Mouse (Mus musculus): ENCODE results near the gene Csnk1e. TPM values are rescaled to one million over a fixed set of nuclear protein-coding genes. Genes with fewer than 3 reads are reported as not detected.
A peak's percentile ranks its signal among the peaks of the same experiment; 100 is the strongest.
"Not testable (repeated sequence)": the region's sequence is repeated elsewhere in the genome, so short reads cannot be mapped to it uniquely, and the experiment has no call there.

Csnk1e gene
- polyA plus RNA-seq (2012; rRNA removed) = 195 and 198 TPM in 2 replicates

DNA sequence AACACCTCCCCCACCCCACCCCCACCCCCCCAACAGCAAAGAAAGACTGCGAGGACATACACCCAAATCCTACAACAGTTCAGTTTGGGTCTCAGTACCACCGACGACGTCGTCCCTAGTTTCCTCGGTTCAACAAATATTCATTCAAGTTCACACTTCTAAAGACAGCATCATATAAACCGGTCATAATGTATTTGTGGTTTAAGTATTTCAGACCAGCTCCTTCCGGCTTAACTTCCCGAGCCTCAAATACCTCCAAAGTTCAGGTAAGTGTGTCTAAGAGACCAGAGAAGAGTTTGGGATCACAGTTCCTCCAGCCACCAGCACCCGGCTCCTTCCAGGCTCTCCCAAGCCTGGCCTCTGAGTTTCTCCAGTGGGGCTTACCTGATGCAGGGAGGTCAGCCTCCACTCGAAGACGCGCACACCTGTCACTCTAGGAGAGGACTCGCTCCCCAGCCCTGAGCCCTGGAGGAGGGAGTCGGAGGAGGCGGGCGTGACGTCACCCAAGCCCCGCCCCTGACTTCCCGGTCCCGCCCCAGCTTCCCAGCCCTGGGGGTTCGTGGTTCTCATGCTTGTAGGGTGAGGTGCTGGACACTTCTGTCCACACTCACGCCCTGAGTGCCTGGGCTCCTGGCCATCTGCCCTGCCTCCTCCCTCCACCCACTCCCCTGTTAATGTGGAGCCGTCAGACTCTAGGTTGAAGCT, at the start of gene Csnk1e:
TSS of gene Csnk1e (minus strand) at position 461 of the 705 bp plus-strand sequence.
- DNase-seq (ENCODE audit: extremely low spot score in 1 of 2, low spot score in 1 of 2) = no peak

DNA sequence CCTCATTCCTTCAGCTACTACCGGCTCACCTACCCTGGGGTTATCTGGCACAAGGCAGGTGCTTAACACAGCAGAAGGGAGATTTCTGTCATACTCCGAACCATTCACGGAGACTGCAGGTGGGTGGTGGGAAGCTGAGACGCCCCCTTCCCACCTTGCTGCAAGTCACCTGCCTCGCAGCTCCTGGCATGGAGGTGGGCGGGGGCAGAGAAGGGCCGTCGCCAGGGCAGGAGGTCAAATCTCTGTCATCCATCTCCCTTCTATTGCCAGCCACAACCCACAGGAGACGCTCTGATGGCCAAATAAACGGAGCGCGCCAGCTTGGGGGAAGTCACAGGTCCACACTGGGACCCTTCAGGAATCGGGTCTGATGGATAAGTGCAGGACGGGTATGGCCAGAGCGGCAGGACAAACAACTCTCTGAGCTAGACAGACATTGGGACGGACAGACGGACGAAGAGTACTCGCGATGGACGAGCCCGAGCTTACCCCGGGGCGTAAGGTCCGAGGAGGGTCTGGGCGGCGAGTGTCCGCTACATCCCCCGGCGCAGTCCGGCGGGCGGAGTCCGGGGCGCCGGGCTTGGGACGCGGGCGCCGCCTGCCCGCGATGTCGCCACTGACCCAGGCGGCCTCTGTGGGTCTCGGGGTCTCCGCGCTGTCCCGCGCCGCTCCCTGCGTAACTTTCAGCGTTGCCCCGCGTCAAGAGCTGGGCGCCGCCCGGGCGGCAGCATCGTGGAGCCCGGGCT, 49.5 kb upstream of the Csnk1e start, which contains the start of gene Kcnj4:
TSS of gene Kcnj4 (minus strand) at position 535 of the 746 bp plus-strand sequence.
- DNase-seq (ENCODE audit: extremely low spot score in 1 of 2, low spot score in 1 of 2) = no peak

GRCm38 (mm10) chr15:79503438-79503837, 48.1 kb upstream of the Csnk1e start:
- DNase-seq (ENCODE audit: extremely low spot score in 1 of 2, low spot score in 1 of 2) = no peak

DNA sequence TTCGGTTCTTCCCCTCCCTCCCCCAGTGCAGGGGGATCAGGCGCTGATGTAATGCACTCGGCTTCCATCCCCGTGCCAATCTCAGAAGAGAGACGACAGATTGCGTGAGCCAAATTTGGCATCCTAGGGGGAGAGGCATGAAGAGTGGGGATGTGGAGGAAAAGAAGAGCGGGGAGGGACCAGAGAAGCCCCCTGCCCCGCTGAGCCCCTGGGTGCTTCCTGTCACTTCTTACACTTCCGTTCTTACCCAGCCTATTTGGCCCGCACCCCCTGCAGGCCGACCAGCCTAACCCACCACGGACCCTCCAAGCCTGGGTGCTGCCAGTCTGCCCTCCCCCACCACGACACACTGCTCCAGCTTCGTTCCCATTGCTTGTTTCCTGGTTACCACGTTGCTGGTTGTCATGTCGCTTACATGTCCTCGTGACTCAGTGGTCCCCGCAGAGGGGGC, 47.5 kb upstream of the Csnk1e start:
- peak in 1 of 2 experiments; percentile 79 for DNase-seq (ENCODE audit: extremely low spot score in 1 of 2, low spot score in 1 of 2)

- DNase-seq (ENCODE audit: extremely low spot score in 1 of 2, low spot score in 1 of 2) = no peak
Observed at GRCm38 (mm10) chr15:79500110-79500509, 44.7 kb upstream of the Csnk1e start.

- DNase-seq (ENCODE audit: extremely low spot score in 1 of 2, low spot score in 1 of 2) = peak in 1 of 2 experiments; percentile 69
Observed at GRCm38 (mm10) chr15:79493527-79493926, 38.2 kb upstream of the Csnk1e start.

DNA sequence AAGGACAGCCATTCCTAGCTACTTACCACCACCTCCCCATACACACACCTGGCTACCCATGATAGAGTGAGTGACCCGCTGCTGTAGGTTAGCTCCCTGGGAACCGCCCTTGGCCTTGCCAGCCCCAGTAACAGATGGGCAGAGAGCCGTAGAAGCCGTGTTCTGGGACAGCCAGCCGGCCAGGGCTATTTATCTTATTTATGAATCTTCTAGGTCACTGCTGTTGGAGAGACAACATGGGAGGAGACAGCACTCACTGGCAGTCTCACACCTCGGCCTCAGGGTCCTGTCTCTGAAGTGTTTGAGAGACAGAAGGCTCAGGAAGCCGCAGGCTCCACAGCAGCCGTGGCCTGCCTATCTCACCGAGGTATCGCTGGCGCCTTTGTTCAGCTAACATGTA, 34.1 kb upstream of the Csnk1e start:
- DNase-seq (ENCODE audit: extremely low spot score in 1 of 2, low spot score in 1 of 2) = no peak

DNA sequence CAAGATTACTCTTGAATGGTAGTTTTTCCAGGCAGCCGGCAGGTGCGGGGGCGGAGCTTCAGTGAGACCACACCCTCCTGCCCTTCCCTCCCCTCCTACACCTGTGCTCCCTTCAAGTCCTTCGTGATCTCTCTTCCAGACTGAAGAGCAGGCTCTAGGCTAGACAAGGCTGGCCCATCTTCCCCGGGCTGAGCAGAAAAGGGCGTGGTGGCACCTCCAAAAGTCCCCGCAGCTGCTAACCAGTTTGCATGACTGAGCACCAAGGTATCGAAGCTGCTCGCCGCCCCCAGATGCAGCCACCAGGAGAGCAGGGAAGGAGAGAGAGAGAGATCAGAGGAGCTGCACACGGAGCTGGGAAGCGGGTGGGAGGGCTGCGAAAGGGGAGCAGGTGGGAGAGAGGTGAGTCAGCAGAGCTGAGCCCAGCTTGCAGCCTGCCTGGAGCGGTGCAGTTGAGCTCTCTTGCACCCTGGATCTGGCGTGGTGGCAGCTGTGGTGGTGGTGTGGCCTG, 25.9 kb upstream of the Csnk1e start:
- DNase-seq (ENCODE audit: extremely low spot score in 1 of 2, low spot score in 1 of 2) = peak; percentile 75 to 81

GRCm38 (mm10) chr15:79477227-79477626, 21.9 kb upstream of the Csnk1e start:
- DNase-seq (ENCODE audit: extremely low spot score in 1 of 2, low spot score in 1 of 2) = no peak

GRCm38 (mm10) chr15:79473638-79474355, 18.4 kb upstream of the Csnk1e start:
- peak in 1 of 2 experiments; percentile 59 for DNase-seq (ENCODE audit: extremely low spot score in 1 of 2, low spot score in 1 of 2)

DNA sequence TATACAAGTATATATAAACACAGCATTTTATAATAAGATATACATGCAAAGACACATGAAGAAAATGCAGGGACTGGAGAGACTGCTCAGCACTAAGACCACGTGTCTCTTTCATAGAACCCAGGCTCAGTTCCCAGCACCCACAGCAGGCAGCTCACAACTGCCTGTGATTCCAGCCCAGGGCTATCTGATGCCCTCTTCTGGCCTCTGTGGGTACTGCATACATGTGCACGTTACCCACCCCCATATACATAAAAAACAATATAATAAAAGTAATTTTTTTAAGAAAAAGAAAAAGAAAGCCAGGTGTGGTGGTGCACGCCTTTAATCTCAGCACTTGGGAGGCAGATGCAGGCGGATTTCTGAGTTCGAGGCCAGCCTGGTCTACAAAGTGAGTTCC, 17.7 kb upstream of the Csnk1e start:
- DNase-seq (ENCODE audit: extremely low spot score in 1 of 2, low spot score in 1 of 2) = no peak

DNA sequence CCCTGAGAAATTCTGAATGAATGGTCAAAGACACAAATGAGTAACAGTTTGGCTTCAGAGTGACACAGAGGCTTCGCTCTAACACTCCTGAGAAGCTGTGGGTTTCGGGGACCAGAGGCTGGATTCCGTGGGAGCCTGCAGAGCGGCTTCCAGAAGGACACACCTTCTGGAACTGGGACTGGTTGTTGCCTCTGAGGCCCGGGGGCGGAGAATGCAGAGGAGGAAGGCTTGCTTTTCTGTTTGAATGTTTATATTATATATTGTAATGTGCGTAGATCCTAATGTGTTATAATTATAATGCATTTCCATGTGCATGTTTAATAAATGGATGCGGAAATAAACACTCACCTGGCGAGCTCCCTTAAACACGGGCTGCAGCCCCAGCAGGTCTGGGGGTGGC, 15.7 kb upstream of the Csnk1e start:
- no peak for DNase-seq (ENCODE audit: extremely low spot score in 1 of 2, low spot score in 1 of 2)

- no peak for DNase-seq (ENCODE audit: extremely low spot score in 1 of 2, low spot score in 1 of 2)
Observed at GRCm38 (mm10) chr15:79470583-79470982, 15.2 kb upstream of the Csnk1e start.

- DNase-seq (ENCODE audit: extremely low spot score in 1 of 2, low spot score in 1 of 2) = no peak
Observed at GRCm38 (mm10) chr15:79469577-79469976, 14.2 kb upstream of the Csnk1e start.

- peak in 1 of 2 experiments; percentile 94 for DNase-seq (ENCODE audit: extremely low spot score in 1 of 2, low spot score in 1 of 2)
Observed at GRCm38 (mm10) chr15:79466601-79467286, 11.4 kb upstream of the Csnk1e start.

DNA sequence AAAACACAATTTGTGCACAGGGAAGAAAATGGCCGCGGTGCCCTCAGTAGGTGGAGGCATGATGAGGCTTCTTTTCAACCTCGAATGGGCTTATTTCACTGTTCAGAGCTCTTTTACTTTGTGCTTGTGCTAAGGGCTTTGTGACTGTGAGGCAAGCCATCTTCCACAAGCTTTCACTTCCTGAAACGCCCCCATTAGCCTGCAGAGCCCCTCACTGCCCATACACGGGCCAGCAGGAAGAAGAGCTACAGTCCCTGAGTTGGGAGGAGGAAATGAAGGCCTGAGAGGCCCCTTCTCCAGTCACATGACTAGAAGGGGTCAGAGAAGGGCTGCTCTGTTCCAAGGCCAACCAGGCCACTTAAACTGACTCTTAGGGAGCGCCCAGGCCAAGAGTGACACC, 1.2 kb upstream of the Csnk1e start:
- no peak for DNase-seq (ENCODE audit: extremely low spot score in 1 of 2, low spot score in 1 of 2)

DNA sequence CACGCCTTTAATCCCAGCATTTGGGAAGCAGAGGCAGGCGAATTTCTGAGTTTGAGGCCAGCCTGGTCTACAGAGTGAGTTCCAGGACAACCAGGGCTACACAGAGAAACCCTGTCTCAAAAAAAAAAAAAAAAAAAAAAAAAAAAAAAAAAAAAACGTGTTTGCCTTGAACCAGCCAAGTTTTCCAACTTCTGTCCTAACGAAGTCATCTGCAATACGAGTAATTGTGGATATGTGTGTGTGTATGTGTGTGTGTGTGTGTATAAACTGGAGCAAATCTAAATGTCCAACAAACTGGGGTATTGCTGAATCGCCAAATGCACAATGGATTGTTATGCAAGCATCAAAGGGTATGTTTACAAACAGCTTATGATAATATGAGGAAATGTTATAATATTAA, 738 bp upstream of the Csnk1e start:
- DNase-seq (ENCODE audit: extremely low spot score in 1 of 2, low spot score in 1 of 2) = not testable (repeated sequence)

DNA sequence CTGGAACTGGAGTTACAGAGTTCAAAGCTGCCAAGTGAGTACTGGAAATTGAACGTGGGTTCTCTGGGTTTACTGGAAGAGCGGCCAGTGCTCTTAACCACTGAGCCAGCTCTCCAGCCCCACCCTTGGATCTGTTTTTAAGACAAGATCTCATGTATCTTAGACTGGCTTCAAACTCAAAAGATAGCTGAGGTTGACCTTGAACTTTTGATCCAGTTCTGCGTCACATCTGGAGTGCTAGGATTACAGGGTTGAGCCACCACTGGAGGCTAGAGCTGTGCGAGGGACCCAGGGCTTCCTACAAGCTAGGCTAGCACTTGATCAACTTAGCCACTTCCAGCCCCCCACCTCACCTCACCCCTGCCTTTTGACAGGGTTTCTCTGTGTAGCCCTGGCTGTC, 1.5 kb downstream of the Csnk1e start:
- DNase-seq (ENCODE audit: extremely low spot score in 1 of 2, low spot score in 1 of 2) = no peak

- DNase-seq (ENCODE audit: extremely low spot score in 1 of 2, low spot score in 1 of 2) = no peak
Observed at GRCm38 (mm10) chr15:79448041-79448440, 7.3 kb downstream of the Csnk1e start.
